Mouse (Mus musculus) A20 (cell line): ENCODE measurements at regions not wholly inside any gene's neighbourhood (a gene's known extent, or its start where the extent isn't known, plus 50 kb on each side); places are given as distances from the start of the nearest gene placed in this dataset.

ENCODE experiments used
- DNase-seq: peaks from one replicate; pipeline ENCODE4 v3.0.0-alpha.2; 2011; ENCODE audit warnings: low read depth, low spot score

DNA sequence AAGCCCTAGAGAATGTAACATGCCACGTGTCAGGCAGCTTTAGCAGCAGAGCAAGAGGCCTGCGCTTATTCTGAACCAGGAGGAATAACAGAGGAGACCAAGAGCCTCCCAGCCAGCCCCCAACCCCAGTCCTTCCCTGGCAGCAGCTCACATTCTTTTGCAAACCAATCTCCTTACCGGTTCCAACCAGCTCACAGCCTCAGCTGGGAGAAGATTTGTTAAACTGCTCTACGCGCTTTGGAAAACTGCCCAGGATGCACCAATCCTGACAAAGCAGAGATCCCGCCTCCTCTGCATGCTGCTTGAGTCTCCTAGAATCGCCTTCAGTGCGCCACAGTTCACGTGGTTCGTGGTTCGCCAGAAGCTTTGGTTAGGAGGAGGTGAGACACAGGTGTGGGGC lies 51.8 kb downstream of the Gm9376 start:
- DNase-seq: no peak

DNA sequence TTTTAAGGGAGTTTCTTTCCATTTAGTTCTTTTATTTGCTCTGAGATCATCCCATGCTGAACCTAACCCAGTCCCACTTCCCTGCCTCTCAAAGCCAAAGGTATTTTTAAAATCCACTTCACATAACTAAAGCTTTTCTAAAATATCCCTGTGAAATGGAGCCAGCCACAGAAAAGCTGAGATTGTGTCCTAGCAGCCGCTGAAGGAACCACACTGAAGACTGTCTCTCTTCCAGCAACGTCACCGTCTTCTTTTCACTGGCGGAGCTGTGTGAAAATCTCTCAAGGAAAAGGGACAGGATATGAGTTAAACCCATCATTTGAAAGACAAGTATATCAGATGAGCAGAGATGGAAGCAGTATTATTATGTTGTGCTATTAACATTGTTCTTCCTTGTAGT lies 53.3 kb downstream of the Gm9376 start:
- DNase-seq: no peak

DNA sequence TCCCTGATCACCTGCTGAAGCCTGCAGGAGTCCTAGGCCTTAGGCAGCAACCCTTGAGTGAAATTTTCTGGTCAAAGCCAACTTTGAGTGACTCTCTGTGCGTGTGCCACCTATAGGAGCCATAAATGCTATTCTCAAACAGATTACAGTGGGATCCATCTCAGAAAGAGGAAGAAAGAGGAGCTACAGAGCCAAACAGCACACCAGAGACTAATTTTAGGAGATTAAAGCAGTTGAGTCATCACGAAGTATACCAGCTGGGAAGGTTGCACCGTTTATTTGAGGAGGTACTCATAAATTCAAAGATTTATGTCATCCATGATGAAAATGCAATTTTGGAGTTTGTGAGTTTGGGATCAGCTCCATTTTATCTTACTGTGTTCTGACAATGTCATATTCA lies 54.3 kb downstream of the Gm9376 start:
- DNase-seq: no peak

DNA sequence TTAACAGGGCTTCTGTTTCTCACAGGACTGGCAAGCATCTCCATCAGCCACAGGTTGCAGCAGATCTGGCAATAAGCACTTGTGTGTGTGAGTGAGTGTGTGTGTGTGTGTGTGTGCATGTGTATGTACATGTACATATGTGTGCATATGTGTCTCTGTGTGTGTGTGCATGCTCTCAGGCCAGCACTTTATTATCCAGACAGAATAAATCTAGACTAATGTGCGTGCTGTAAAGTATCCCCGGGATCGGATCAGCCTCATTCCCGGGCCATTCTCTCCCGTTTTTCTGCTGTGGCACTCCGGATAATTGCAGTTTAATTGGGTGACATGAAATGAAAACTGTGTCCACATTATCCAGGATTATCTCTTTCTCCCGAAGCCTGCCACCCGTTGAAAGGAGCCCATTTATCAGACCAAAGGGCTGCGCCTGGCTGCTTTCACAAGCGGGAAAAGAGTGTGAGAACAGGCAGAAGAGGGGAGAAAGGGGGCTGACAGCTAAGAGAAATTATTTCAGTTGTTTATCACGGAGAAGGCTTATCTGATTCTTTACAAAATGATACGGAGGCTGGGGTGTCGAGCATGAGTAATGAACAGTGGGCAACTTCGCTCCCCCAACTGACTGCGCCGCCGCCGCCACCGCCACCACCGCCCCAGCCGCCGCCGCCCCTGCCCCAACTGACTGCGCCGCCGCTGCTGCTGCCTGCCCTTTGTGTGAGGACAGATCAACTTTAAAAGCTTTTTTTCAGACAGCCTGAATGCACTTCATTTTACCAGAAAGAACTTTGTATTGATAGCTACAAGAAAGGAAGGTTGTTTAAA lies 55.5 kb downstream of the Gm9376 start:
- no peak for DNase-seq

DNA sequence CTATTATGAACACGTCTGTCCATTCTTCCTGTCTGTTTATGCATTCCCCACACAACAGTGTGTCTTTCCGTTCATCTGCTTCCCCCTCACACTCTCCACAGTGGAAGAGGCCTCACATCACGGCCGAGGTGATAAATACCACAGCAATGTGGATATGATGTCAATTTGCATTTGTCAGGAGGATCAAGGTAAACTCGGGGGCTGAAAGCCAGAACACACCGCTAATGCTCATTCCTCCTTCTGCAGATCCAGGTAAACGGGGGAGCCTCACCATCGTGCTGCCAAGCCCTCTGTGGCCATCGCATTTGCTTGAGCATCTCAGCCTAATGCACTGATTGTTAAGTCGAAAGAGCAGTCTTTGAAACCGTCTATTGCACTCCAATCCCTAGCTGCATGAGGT lies 56.1 kb downstream of the Gm9376 start:
- no peak for DNase-seq

DNA sequence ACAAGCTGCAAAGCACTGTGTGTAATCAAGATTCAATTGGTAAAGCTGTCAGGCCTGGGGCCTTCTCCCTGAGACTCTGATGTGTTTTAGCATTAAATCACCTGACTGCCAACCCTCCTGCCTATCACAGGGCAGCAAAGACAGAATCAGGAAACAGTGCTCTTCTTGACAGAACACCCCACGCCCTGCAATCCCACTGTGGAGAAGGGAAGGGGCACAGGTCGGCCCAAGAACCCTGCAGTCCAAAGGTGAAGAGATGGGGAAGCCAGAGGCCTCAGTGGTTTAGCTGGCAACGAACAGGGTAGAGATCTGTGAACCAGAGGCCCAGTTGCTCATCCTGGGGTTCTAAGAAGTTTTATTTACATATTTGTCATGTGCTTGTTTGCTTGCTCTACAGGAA lies 71.3 kb downstream of the Gm9376 start:
- no peak for DNase-seq

DNA sequence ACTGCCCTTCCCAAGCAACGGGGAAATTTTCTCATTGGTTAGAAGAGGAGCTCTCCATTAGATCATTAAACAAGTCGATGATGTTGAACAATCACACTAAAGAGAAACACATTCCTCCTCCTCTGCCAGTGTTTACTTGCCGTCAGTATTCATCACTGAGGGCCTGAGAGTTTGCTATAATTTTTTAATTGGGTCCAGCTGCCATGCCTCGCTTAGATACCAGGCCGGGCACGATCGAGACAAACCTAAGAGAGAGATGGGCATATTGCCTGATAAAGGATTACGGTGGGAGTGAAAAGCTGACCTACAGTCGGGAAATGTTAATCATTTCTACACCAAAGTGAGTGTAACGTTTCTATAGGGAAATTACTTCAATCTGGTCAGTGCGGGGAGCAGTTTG lies 96.2 kb downstream of the Gm9376 start:
- no peak for DNase-seq

DNA sequence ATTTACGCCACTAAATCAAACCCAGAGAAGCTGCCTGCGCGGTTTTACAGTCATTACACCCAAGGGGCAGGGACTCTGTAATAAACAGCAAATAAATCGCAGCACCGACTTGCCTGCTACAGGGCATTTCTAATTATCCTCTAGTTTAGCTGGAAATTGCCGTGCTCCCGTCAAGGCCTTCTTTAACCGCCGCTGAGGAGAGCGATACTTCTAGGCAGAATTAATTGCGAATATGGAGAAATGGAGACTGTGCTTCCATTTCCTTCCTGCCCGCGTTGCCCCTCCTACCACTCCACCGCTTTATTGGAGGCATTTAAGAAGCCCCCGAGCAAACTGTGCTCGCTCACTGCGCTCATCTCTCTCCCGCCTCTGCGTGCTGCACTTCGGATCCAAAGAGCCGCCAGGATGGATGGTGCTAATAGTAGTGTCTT lies 96.6 kb downstream of the Gm9376 start:
- no peak for DNase-seq

DNA sequence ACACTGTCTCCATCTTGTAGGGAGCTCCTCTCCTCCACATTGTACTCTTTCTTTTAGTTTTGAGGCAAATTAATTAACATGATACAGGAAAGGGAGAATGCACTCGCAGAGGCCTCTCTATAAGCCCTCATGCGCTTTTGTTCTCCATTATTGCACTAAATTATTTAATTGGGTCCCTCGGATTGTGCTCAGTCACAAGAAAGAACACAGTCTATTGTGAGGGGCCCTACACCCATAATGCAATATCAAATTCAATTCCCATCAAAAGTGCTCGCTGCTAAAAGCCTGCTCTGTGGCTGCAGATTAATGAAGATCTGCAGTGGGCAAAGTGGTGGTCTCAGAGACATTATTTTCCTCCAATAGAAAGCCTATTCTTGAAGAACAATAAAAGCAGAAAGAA lies 99.8 kb downstream of the Gm9376 start:
- DNase-seq: no peak

DNA sequence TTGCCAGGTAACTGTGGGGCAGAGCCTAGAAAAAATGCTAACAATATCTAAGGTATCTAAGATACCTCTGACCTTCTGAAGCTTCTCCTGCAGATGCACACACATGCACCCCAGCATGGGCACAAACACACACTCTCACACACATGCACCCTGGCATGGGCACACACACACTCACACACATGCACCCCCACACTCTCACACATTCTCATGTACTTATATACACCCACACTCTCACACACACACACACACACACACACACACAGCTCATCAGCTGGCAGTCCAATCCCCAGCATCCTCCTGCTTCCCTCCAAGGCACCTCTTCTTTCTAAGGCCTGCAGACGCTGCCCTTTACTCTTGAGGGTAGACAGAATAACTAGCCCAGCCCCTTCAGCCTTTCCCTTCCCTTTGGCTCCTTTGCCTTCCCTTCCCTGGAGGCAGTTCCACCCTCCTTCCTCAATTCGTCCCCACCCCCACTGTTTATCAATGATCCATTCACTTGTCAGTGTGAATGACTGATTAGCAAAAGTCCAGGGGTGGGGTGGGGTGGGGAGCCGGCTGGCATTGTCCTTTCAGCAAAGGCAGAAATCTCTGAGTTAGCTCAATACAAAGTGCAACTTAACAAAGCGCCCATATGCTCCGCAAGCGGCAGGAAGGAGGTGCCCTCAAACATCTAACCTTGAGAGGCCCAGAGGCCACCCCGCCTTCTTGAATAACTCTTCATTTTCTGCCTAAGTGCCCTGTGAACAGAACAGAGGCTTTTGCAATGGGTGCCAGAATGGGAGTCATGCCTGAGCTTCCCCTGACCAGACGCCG lies 102.1 kb downstream of the Gm9376 start:
- DNase-seq: no peak

DNA sequence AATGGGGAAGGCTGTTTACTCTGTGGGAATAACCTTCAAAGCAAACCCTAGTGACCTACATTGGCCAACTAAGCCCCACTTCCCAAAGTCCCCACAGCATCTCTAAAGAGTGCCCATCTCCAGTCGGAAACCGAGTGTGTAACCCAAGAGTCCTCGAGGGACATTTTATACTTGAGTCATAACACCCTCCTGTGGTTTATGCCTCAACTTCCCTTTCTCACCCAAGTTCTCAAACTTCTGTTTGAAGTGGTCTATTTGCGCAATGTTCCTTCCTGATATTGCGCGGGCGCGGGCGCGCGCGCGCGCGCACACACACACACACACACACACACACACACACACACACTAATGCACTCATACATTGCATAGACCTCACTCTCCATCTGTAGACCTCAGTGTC lies 104.6 kb downstream of the Gm9376 start:
- no peak for DNase-seq

DNA sequence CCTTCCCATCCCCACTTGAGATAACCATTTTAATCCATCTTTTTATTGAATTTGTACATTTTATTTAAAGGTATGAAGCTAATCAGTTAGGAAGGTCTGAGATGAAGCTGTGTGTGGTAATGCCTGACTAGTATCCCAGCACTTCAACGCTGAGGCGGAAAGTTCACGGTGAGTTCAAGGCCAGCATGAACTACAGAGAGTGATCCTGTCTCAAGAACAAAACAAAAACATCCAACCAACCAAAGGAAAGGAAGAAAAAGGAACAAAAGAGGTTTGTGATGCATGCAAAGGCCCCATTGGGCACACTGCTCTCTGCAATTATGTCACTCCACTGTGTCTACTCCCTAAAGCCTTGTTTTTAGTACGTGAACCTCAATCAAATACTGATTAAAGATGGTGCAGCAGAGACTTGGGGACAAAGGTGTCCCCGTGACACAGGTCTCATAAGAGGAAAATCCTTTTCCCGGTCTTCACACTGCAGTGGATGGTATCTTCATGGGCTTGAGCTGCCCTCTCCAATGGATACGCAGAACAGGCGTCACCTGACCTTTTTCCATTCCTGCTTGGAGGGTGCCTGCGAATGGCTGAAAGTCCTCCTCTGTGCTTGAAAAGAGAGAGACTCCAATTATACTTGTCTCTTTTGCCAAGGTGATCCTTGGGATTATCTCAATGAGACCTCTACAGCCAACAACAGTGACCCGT lies 108.2 kb downstream of the Gm9376 start:
- DNase-seq: no peak

DNA sequence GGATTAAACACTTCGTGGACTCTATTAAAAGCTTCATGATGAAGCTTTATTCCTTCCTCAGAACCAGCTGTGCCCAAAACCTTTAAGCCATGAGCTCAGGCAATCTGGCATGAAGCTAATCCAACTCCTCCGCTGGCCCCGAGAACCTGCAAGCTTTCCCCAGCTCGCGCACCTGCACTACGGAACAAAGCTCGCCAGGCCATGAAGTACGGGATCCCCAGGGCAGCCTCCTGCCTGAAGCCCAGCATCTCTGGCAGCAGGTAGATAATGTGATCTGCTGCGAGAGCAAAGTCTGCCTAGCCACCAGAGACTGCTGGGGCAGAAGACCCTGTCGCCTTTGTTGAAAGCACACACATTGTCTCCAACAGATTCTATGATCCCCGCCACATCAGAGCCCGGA lies 108.9 kb downstream of the Gm9376 start:
- no peak for DNase-seq

DNA sequence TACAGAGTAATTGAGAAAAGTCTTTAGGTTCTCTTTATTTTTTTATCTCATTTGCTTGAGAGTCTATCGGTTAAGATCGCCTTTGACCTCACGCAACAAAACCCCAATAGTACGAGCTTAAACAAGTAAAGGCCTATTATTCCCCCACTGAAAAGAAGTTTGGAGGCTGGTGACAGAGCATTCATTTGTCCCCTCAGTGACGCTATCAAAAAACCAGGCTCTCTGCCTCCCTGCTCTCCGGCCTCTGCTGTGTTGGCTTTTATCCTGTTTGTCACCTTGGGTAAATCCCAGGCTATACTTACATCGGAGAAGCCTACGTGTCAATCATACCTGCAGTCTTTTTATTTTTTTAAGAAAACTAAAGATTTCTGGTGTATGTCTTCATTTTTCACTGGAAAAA lies 112.9 kb downstream of the Gm9376 start:
- DNase-seq: no peak

DNA sequence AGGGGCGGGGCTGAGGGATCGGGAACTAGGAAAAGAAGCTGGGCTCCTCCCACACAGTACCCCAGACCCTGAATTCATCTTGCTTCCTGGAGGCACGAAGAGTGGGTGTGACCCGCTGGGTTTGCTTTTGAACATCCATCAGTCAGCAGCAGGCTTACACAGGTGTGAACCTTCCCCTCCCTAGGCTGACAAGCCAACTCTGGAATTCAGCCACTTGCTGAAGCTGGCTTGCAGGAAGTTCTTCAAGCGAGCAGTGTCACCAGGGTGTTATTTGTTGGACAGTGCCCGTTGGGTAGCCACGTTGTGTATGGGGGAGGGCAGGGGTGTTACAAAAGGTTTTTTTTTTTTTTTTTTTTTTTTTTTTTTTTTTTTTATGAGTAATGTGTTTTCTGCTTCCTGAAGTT lies 118.8 kb downstream of the Gm9376 start:
- no peak for DNase-seq

DNA sequence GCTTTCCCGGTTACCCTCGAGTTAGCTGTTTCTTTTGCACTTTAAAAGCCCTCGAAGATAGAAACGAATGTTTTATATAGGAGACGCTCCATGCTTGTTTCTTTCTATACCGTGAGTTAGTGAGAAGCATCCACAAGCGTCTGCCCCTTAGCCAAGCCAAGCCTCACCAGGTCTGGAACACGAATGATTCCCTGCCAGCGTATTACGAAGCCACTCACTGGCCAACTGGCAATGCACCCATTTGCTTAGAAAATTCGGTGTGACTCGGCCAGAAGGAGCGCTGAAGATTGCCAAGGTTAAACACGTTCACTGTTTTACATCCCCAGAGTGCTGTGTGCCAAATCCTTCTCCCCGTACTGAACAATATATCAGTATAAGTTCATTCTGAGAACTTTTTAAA lies 121.3 kb downstream of the Gm9376 start:
- DNase-seq: no peak

DNA sequence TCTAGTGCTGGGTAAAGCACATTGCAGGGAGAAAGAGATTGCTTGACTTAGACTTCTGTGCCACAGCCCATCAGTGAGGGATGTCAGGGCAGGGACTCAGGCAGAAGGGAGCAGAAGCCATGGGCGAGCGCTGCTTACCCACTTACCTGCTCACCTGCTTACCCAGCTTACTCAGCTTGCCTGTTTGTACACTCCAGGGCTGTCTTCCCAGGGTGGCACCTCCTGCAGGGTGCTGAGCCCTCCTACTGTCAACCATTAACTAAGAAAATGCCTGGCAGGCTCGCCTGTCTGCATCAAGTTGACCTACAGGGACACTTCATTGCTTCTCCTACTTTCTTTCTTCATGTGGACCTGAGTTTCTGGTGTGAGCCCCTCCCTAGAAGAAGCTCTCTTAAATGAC lies 124.0 kb downstream of the Gm9376 start:
- DNase-seq: no peak

DNA sequence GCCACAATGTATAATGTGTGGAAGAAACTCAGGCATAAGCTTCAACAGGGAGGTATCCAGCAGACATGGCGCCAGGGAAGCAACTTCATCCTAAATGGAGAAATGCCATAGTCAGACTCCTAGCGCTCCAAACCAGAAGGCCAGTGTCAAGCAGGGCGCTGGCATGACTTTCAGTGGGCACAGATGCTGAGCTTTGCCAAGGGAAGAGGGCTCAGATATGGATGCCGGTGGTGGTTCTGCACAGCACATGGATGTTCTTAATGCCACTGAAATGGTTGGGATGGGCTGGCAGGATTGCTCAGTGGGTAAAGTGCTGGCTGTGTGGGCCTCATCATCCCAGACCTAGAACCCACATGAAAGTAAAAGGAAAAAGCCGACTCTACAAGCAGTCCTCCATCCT lies 124.8 kb downstream of the Gm9376 start:
- DNase-seq: no peak

DNA sequence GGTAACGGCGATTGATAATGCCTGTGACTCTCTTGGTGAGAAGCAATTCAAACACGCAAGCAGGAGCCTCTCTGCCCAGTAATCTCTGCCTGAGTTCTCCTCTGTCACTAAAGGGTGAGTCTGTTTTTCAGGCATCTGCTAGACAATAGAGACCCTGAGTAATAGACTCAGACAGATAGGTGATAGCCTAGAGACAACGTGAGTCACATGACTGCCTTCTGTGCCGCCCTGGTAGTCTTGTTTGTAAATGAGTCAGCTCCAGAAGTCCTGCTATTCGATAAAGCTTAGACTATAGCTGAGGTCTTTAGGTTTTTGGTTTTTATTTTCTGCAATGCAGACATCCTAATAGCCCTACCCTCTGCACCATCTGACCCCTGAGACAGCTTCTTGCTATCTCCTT lies 126.9 kb downstream of the Gm9376 start:
- DNase-seq: no peak

DNA sequence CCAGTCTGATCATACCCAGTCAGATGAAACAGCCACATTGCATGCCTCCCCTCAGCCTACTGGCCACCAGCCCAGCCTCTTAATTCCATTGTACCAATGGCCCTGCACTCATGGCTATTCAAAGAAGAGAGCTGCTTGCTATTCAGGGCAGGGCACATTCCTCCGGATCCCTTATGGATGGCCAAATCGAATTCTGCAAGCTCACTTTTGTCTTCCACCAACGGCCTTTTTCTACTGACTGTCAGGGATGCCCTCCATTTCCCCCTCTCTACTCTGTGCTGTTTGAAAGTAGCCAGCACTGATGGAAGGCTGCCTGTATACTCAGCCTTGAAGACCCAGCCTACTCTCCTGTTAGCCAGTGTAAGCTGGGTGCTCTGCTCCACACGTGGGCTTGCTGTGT lies 147.5 kb downstream of the Gm9376 start:
- DNase-seq: no peak

DNA sequence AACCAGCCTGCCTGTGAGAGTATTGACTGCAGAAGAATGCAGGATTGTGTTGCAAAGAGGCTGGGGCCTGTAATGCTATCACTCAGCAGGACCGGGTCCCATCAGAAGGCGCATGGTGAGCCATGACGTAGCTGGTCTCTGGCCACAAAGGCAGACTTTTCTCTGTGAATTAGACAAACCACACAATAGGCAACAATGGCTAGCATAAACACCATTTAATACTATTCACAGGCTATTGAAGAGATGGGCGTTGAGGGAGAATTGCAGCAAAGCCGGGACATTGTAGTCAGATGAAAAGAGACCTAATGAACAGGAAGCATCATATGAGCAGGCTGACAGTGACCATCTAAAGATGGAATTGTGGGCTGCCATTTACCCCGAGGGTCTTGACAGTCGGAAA lies 149.4 kb downstream of the Gm9376 start:
- no peak for DNase-seq

DNA sequence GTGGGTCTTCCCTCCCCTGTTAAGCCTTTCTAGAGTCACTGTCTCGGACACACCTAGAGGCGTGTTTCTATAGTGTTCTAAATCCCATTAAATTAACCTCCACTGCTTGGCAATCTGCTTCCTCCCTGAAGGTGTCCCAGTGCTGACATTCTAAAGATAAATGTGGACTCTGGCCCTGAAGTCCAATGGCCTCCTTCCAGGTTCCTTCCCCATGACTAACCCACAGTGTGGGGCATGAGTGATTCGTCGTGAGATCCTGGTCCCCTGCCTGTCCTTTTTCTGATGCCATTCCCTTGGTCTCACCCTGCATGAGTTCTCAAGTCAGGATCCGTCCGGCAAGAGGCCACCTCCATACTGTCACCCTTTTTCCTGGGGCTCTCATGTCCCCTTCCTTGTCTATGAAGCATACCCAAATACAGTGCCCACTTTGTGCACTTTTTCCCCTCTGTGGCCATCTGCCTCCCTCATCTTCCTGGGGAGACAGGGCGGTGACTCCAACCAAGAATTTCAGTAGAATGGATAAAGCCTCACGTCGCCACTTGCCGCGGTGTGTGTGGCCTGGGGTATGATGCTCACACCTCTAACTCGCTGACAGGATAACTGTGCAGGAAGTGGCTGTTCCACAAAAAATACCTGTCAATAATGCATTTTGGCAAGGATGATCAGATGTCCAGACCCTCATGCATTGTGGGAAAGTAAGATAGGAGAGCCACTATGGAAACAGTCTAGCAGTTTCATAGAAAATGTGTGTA lies 152.9 kb downstream of the Gm9376 start:
- DNase-seq: no peak
